Mouse (Mus musculus): ENCODE results near the gene Gale. TPM values are rescaled to one million over a fixed set of nuclear protein-coding genes. Genes with fewer than 3 reads are reported as not detected.
A peak's percentile ranks its signal among the peaks of the same experiment; 100 is the strongest.

Gale gene
- polyA plus RNA-seq (2015; fragmentation: Nextera tagmentation; extraction: Ambion mirVana) = 38.2 and 40.5 TPM in 2 replicates

GRCm38 (mm10) chr4:135963457-135964193, at the start of gene Gale:
Gale (plus strand) TSS chr4:135963727.
- H3K4me2 ChIP-seq = peak within 1 kb of the TSS; percentile 94
- H3K36me3 ChIP-seq = peaks cover 41% of the 10 kb centered on the region
- WGBS = under 1% methylated on average over 56 of the region's 56 CpGs
- ATAC-seq (ENCODE audit: borderline replicate concordance, extremely low read depth, low FRiP score, low TSS enrichment) = peak; percentile 91
- no peaks in the 10 kb centered on the region for H3K9me3 ChIP-seq
- peaks cover 17% of the 10 kb centered on the region for H3K4me1 ChIP-seq
- H3K4me3 ChIP-seq = peak within 1 kb of the TSS; percentile 89
- H3K27me3 ChIP-seq = no peaks in the 10 kb centered on the region
- H3K9ac ChIP-seq = peak within 1 kb of the TSS; percentile 80
- peak within 1 kb of the TSS; percentile 93 for H3K27ac ChIP-seq

GRCm38 (mm10) chr4:135918635-135919279, 44.8 kb upstream of the Gale start:
- ATAC-seq (ENCODE audit: borderline replicate concordance, extremely low read depth, low FRiP score, low TSS enrichment) = no peak
- Histone ChIP-seq H3K27me3 (no peaks in the 10 kb centered on the region), H3K4me2 (no peak overlapping the region), H3K36me3 (no peaks in the 10 kb centered on the region), H3K4me1 (peaks cover 9% of the 10 kb centered on the region), H3K27ac (no peak overlapping the region), H3K4me3 (no peak overlapping the region), H3K9ac (no peak overlapping the region), H3K9me3 (no peaks in the 10 kb centered on the region)
- 68% methylated on average over 13 of the region's 13 CpGs for WGBS

DNA sequence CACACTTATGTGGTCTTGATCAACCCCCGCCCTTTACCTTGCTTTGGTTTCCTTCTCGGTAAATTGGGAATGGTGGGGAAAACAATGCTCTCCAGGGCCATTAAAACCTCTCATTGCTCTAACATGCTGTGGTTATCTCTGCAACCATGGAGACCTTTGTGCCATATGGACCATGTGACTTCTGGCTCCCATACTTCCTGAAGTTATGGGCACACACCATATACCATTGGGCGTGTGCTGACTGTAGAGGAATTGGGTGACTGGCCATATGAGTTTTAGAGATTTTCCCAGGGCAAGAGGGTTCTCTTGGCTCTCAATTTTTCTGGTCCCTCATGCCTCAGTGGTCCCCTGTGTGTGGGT, 44.3 kb upstream of the Gale start:
- ATAC-seq (ENCODE audit: borderline replicate concordance, extremely low read depth, low FRiP score, low TSS enrichment) = no peak

DNA sequence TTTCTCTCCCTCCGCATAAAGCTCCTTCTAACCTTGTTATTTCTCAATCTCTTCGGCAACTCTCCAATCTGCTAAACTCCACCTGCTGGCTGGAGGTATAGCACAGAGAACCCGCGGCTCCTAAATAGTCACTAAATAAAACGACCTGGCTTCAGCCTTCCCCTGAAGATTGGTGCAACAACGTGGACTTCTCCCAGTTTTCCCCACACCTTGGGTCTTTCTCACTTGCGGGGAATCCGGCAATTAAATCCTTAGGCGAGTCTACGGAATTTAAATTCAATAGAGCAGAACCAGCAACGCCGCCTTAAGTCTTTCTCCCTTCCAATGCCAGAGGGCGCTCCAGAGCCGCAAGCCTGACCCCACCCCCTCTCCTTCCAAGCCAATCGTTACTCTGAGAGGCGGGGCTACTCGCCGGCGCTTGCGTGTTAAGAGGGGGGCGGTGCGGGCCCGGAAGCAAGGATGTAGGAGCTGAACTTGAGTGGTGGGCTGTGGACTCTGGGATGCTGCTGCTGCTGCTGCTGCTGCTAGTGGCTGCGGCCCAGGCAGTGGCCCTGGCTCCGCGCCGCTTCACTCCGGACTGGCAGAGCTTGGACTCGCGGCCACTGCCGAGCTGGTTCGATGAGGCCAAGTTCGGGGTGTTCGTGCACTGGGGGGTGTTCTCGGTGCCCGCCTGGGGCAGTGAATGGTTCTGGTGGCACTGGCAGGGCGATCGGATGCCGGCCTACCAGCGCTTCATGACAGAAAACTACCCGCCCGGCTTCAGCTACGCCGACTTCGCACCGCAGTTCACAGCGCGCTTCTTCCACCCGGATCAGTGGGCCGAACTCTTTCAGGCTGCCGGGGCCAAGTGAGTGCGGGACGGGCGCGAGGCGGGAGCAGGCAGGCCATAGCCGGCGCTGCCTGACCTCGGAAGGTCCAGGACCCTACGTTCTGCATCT, 43.0 kb upstream of the Gale start, which contains the start of gene Fuca1:
Gene Fuca1, plus strand, starts transcription at position 432 of the 938 bp plus-strand sequence.
- no peaks in the 10 kb centered on the region for H3K27me3 ChIP-seq
- peak within 1 kb of the TSS; percentile 69 for H3K9ac ChIP-seq
- 1% methylated on average over 60 of the region's 60 CpGs for WGBS
- H3K4me2 ChIP-seq = peak within 1 kb of the TSS; percentile 91
- ATAC-seq (ENCODE audit: borderline replicate concordance, extremely low read depth, low FRiP score, low TSS enrichment) = peak; percentile 96
- H3K36me3 ChIP-seq = peaks cover 5% of the 10 kb centered on the region; the same call in 1 of the 2 replicates
- H3K27ac ChIP-seq = peak within 1 kb of the TSS; percentile 76
- H3K4me3 ChIP-seq = peak within 1 kb of the TSS; percentile 67
- peaks cover 9% of the 10 kb centered on the region for H3K4me1 ChIP-seq
- H3K9me3 ChIP-seq = no peaks in the 10 kb centered on the region

More for the DNA sequence above, 44.3 kb upstream of the Gale start:
- Histone ChIP-seq H3K27ac (no peak overlapping the region), H3K9me3 (no peaks in the 10 kb centered on the region), H3K9ac (no peak overlapping the region), H3K4me2 (no peak overlapping the region), H3K4me3 (no peak overlapping the region), H3K27me3 (no peaks in the 10 kb centered on the region), H3K4me1 (peaks cover 9% of the 10 kb centered on the region), H3K36me3 (0 out of 2 replicates have a peak, but pooled peaks cover under 1% of the 10 kb centered on the region)
- WGBS = 83% methylated on average over 3 of the region's 3 CpGs

GRCm38 (mm10) chr4:135921257-135922120, 42.0 kb upstream of the Gale start:
- Histone ChIP-seq H3K4me2 (peak overlapping the region; percentile 91), H3K9me3 (no peaks in the 10 kb centered on the region), H3K4me1 (peaks cover 9% of the 10 kb centered on the region), H3K36me3 (peaks cover 5% of the 10 kb centered on the region; the same call in 1 of the 2 replicates), H3K27ac (peak overlapping the region; percentile 76), H3K9ac (peak overlapping the region; percentile 69), H3K27me3 (no peaks in the 10 kb centered on the region), H3K4me3 (peak overlapping the region; percentile 67)
- ATAC-seq (ENCODE audit: borderline replicate concordance, extremely low read depth, low FRiP score, low TSS enrichment) = no peak
- WGBS = 3% methylated on average over 26 of the region's 26 CpGs

DNA sequence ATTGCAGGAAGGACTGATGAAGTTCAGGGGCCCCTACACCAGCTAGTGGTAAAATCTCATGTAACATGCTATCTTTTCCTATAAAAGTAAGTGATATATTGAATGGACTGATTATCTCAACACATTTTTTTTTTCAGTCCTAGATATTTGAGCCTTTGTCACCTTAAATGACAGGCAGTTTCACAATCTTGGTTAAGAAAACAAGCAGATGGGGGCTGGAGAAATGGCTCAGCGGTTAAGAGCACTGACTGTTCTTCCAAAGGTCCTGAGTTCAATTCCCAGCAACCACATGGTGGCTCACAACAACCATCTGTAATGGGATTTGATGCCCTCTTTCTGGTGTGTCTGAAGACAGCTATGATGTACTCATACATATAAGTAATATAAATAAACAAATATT, 41.3 kb upstream of the Gale start:
- H3K4me1 ChIP-seq = peaks cover 9% of the 10 kb centered on the region
- H3K4me2 ChIP-seq = peak overlapping the region; percentile 91
- H3K9me3 ChIP-seq = no peaks in the 10 kb centered on the region
- H3K9ac ChIP-seq = no peak overlapping the region
- peak overlapping the region; percentile 67 for H3K4me3 ChIP-seq
- no peak overlapping the region; the same call in 1 of the 2 replicates for H3K27ac ChIP-seq
- H3K36me3 ChIP-seq = peaks cover 5% of the 10 kb centered on the region; the same call in 1 of the 2 replicates
- no peaks in the 10 kb centered on the region for H3K27me3 ChIP-seq
- ATAC-seq (ENCODE audit: borderline replicate concordance, extremely low read depth, low FRiP score, low TSS enrichment) = no peak
- 76% methylated on average over 1 of the region's 1 CpGs for WGBS

- H3K9ac ChIP-seq = no peak overlapping the region
- ATAC-seq (ENCODE audit: borderline replicate concordance, extremely low read depth, low FRiP score, low TSS enrichment) = no peak
- 79% methylated on average over 2 of the region's 2 CpGs for WGBS
- H3K4me1 ChIP-seq = peaks cover 9% of the 10 kb centered on the region
- no peaks in the 10 kb centered on the region for H3K27me3 ChIP-seq
- H3K4me2 ChIP-seq = no peak overlapping the region
- peaks cover 10% of the 10 kb centered on the region; the same call in 1 of the 2 replicates for H3K36me3 ChIP-seq
- H3K9me3 ChIP-seq = no peaks in the 10 kb centered on the region
- no peak overlapping the region for H3K27ac ChIP-seq
- no peak overlapping the region for H3K4me3 ChIP-seq
Observed at GRCm38 (mm10) chr4:135924418-135924817, 39.1 kb upstream of the Gale start.

DNA sequence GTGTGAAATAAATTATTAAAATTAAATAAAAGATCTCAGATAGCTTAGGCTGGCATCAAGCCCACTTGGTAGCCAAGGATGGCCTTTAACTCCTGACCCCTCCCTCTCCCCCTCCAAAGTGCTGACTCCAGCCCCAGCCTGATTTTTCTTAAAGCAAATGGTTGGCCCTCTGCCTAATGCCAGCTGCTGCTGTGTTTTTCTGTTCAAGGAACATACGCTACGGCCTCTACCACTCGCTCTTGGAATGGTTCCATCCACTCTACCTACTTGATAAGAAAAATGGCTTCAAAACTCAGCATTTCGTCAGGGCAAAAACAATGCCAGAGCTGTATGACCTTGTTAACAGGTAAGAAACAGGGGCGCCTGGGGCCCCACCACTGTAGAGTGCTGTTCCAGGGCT, 38.2 kb upstream of the Gale start:
- H3K27ac ChIP-seq = no peak overlapping the region

GRCm38 (mm10) chr4:135926195-135926808, 37.2 kb upstream of the Gale start:
- H3K4me1 ChIP-seq = peaks cover 9% of the 10 kb centered on the region
- 80% methylated on average over 10 of the region's 10 CpGs for WGBS
- H3K4me3 ChIP-seq = no peak overlapping the region
- H3K9me3 ChIP-seq = no peaks in the 10 kb centered on the region
- no peak overlapping the region for H3K27ac ChIP-seq
- no peak overlapping the region for H3K4me2 ChIP-seq
- no peaks in the 10 kb centered on the region for H3K27me3 ChIP-seq
- no peak for ATAC-seq (ENCODE audit: borderline replicate concordance, extremely low read depth, low FRiP score, low TSS enrichment)
- no peak overlapping the region for H3K9ac ChIP-seq
- peaks cover 14% of the 10 kb centered on the region; the same call in 1 of the 2 replicates for H3K36me3 ChIP-seq

More for the DNA sequence above, 38.2 kb upstream of the Gale start:
- Histone ChIP-seq H3K9ac (no peak overlapping the region), H3K36me3 (peaks cover 11% of the 10 kb centered on the region; the same call in 1 of the 2 replicates), H3K4me2 (no peak overlapping the region), H3K4me3 (no peak overlapping the region), H3K4me1 (peaks cover 9% of the 10 kb centered on the region), H3K9me3 (no peaks in the 10 kb centered on the region), H3K27me3 (no peaks in the 10 kb centered on the region)
- no peak for ATAC-seq (ENCODE audit: borderline replicate concordance, extremely low read depth, low FRiP score, low TSS enrichment)
- WGBS = 72% methylated on average over 5 of the region's 5 CpGs

DNA sequence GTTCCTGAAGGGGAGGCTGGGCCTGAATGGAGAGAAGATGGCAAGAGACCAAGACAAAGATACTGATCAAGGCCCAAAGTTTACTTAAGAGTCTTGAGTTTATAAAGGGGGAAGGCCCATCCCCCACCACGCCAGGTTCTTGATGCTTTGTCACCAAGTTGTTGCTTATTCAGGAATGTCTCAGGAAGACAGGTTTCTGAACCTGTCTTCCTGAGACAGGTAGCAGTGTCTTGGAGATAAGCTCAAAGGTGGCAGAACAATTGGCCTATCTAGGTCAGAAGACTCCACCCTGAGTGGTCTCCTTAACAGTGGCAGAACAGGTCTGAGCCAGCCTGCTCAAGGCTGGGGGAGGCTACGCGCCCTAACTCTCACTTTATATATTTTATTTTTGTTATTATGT, 36.7 kb upstream of the Gale start:
- Histone ChIP-seq H3K27me3 (no peaks in the 10 kb centered on the region), H3K4me1 (peaks cover 5% of the 10 kb centered on the region), H3K36me3 (peaks cover 14% of the 10 kb centered on the region; the same call in 1 of the 2 replicates), H3K9me3 (no peaks in the 10 kb centered on the region), H3K4me2 (no peak overlapping the region), H3K27ac (no peak overlapping the region), H3K4me3 (no peak overlapping the region), H3K9ac (no peak overlapping the region)
- WGBS = 76% methylated on average over 3 of the region's 3 CpGs
- ATAC-seq (ENCODE audit: borderline replicate concordance, extremely low read depth, low FRiP score, low TSS enrichment) = no peak
